Mouse (Mus musculus): Measurements from ENCODE around the gene Gm20931. TPM values are rescaled to one million over a fixed set of nuclear protein-coding genes. Genes with fewer than 3 reads are reported as not detected.

The Gm20931 gene
- not detected for polyA plus RNA-seq (2017; shearing (Covaris generic))

GRCm38 (mm10) chrY:55213420-55213819 is at the start of gene Gm20931:
TSS of gene Gm20931 (plus strand) at chrY:55213720.

All from effector memory CD4-positive, alpha-beta T cell, adult 5 months (primary cell).